Comparison of ENCODE assay signal across 28 mouse cellular contexts in genomic region chr11:114908086-114908485, GRCm38 (mm10). TPM values are rescaled to one million over a fixed set of nuclear protein-coding genes. Genes with fewer than 3 reads are reported as not detected.
DNase-seq lines count a peak whose midpoint lies in the region; ATAC-seq and TF ChIP-seq lines count a peak whose summit lies in the region.
"Had no signal": no experiment of that assay in that cellular context is flagged by ENCODE, and none has a peak within 500 bp of the region (broad histone marks: within the 10 kb centered on the region; RNA-seq: fewer than 3 reads in every experiment).

No protein-coding gene starts in this region.

- H3K9ac ChIP-seq in liver, embryonic 12.5 days, result no peak overlapping the region
- H3K9ac ChIP-seq in liver, embryonic 11.5 days (ENCODE audit: low read depth, low read length), result no peak overlapping the region
- H3K9ac ChIP-seq: forebrain, embryonic 13.5 days; heart, embryonic 13.5 days; hindbrain, embryonic 15.5 days; limb, embryonic 15.5 days had no signal

- 32% methylated on average over 4 of the region's 4 CpGs for WGBS in liver, embryonic 12.5 days (ENCODE audit: insufficient replicate concordance)
- 37% methylated on average over 4 of the region's 4 CpGs for WGBS in liver, embryonic 11.5 days
- WGBS in small intestine, adult 2 months, result 49% methylated on average over 4 of the region's 4 CpGs

- TF ChIP-seq POLR2A in small intestine, adult 2 months (IDR thresholded peaks at IDR 0.05; ENCODE audit: low read depth, low read length), result no peak

- no peaks in the 10 kb centered on the region for H3K9me3 ChIP-seq in liver, embryonic 12.5 days (replicated peaks)
- no peaks in the 10 kb centered on the region for H3K9me3 ChIP-seq in liver, embryonic 11.5 days (ENCODE audit: control insufficient read depth, low read length)
- H3K9me3 ChIP-seq in megakaryocyte, embryonic 14.5 days, result no peaks in the 10 kb centered on the region
- H3K9me3 ChIP-seq: forebrain, embryonic 13.5 days; heart, embryonic 13.5 days; hindbrain, embryonic 10.5 days; hindbrain, embryonic 15.5 days; limb, embryonic 10.5 days; limb, embryonic 15.5 days had no signal

- peaks cover 16% of the 10 kb centered on the region; the same call in 1 of the 2 replicates for H3K4me1 ChIP-seq in liver, embryonic 12.5 days
- H3K4me1 ChIP-seq in liver, embryonic 11.5 days (replicated peaks; ENCODE audit: control insufficient read depth, insufficient read depth, low read length), result peaks cover 7% of the 10 kb centered on the region
- H3K4me1 ChIP-seq in megakaryocyte, embryonic 14.5 days, result peaks cover 89% of the 10 kb centered on the region
- H3K4me1 ChIP-seq in small intestine, adult 2 months (ENCODE audit: control insufficient read depth, insufficient read depth, insufficient read length, low read length), result no peaks in the 10 kb centered on the region
- H3K4me1 ChIP-seq: forebrain, embryonic 13.5 days; heart, embryonic 13.5 days; hindbrain, embryonic 10.5 days; hindbrain, embryonic 15.5 days; limb, embryonic 10.5 days; limb, embryonic 15.5 days had no signal

- no peaks in the 10 kb centered on the region for H3K27me3 ChIP-seq in liver, embryonic 12.5 days (replicated peaks)
- no peaks in the 10 kb centered on the region for H3K27me3 ChIP-seq in liver, embryonic 11.5 days (replicated peaks; ENCODE audit: control insufficient read depth, insufficient read depth, low read length)
- no peaks in the 10 kb centered on the region for H3K27me3 ChIP-seq in megakaryocyte, embryonic 14.5 days (replicated peaks)
- H3K27me3 ChIP-seq in small intestine, adult 2 months (ENCODE audit: control insufficient read depth, insufficient read depth, low read length), result no peaks in the 10 kb centered on the region
- H3K27me3 ChIP-seq: forebrain, embryonic 13.5 days; heart, embryonic 13.5 days; hindbrain, embryonic 15.5 days; Patski had no signal

- TF ChIP-seq CTCF in small intestine, adult 2 months (IDR thresholded peaks at IDR 0.05; ENCODE audit: extremely low read depth, insufficient read length, insufficient replicate concordance, low read depth, low read length), result no peak

- no peak for DNase-seq in liver, embryonic 11.5 days (ENCODE audit: low spot score)
- no peak for DNase-seq in kidney, postnatal 10 days
- no peak for DNase-seq in kidney, adult 8-10 months
- DNase-seq: cerebellum, adult 18-20 months; cerebellum, postnatal 14 days; gastrocnemius, postnatal 14 days; heart, postnatal 10 days; kidney, adult 11 months; midbrain, embryonic 14.5 days; right cerebral cortex, postnatal 4 days; thymus, adult 2 months; thymus, postnatal 36 days had no signal

- peak; percentile 21; the same call in 1 of the 2 replicates for ATAC-seq in liver, embryonic 12.5 days
- no peak for ATAC-seq in liver, embryonic 11.5 days (replicated peaks; ENCODE audit: low FRiP score)
- ATAC-seq in common myeloid progenitor, adult 5-6 weeks (replicated peaks; ENCODE audit: low read depth, poor library complexity, severe bottlenecking), result 0 out of 2 replicates have a peak, but pooled peaks have one; percentile 4
- ATAC-seq: forebrain, embryonic 13.5 days; inflammation-experienced regulatory T-cells, adult 6 months; Patski had no signal

- H3K4me3 ChIP-seq in liver, embryonic 12.5 days, result no peak overlapping the region
- no peak overlapping the region for H3K4me3 ChIP-seq in liver, embryonic 11.5 days (ENCODE audit: low read depth, low read length)
- peak overlapping the region; percentile 42 for H3K4me3 ChIP-seq in megakaryocyte, embryonic 14.5 days (replicated peaks)
- no peak overlapping the region for H3K4me3 ChIP-seq in small intestine, adult 2 months (ENCODE audit: low read depth, low read length)
- H3K4me3 ChIP-seq: forebrain, embryonic 13.5 days; heart, embryonic 13.5 days; hindbrain, embryonic 10.5 days; hindbrain, embryonic 15.5 days; limb, embryonic 10.5 days; limb, embryonic 15.5 days had no signal

- no peaks in the 10 kb centered on the region for H3K36me3 ChIP-seq in liver, embryonic 12.5 days
- H3K36me3 ChIP-seq in liver, embryonic 11.5 days (ENCODE audit: control insufficient read depth, insufficient read depth, low read length), result no peaks in the 10 kb centered on the region
- peaks cover 39% of the 10 kb centered on the region for H3K36me3 ChIP-seq in megakaryocyte, embryonic 14.5 days (replicated peaks; ENCODE audit: low read length)
- no peaks in the 10 kb centered on the region for H3K36me3 ChIP-seq in small intestine, adult 2 months (ENCODE audit: control insufficient read depth, insufficient read depth, low read length)
- H3K36me3 ChIP-seq: heart, embryonic 13.5 days; hindbrain, embryonic 10.5 days; hindbrain, embryonic 15.5 days; limb, embryonic 10.5 days; limb, embryonic 15.5 days had no signal

- H3K27ac ChIP-seq in liver, embryonic 12.5 days, result peak overlapping the region; percentile 27; the same call in 1 of the 2 replicates
- no peak overlapping the region for H3K27ac ChIP-seq in liver, embryonic 11.5 days (ENCODE audit: low read depth, low read length)
- H3K27ac ChIP-seq in small intestine, adult 2 months (ENCODE audit: insufficient read depth, low read depth, low read length), result peak overlapping the region; percentile 40; the same call in 1 of the 2 replicates
- H3K27ac ChIP-seq: forebrain, embryonic 13.5 days; heart, embryonic 13.5 days; hindbrain, embryonic 10.5 days; hindbrain, embryonic 15.5 days; limb, embryonic 10.5 days; limb, embryonic 15.5 days had no signal

- H3K4me2 ChIP-seq in liver, embryonic 12.5 days, result no peak overlapping the region
- no peak overlapping the region for H3K4me2 ChIP-seq in liver, embryonic 11.5 days
- H3K4me2 ChIP-seq: forebrain, embryonic 13.5 days; heart, embryonic 13.5 days; hindbrain, embryonic 15.5 days; limb, embryonic 15.5 days had no signal

RNA-seq across cellular contexts. Expression of gene Cd300a, which starts 18.2 kb away (rescaled TPM):
- 3.7 and 4.6 TPM in 2 replicates for polyA plus RNA-seq in liver, embryonic 12.5 days (2016; fragmentation: Nextera tagmentation; extraction: Ambion mirVana)
- 4.1 and 5.4 TPM in 2 replicates for polyA plus RNA-seq in liver, embryonic 11.5 days (2014; fragmentation: Nextera tagmentation; extraction: Ambion mirVana)
- total RNA-seq in common myeloid progenitor, adult 5-6 weeks (2017), result 11.4 and 24.8 TPM in 2 replicates
- 3.4 and 3.6 TPM in 2 replicates for polyA plus RNA-seq in megakaryocyte, embryonic 14.5 days (2012; ENCODE audit: insufficient read depth, low replicate concordance)
- polyA plus RNA-seq in small intestine, adult 2 months (2012; rRNA removed), result 0.76 and 0.91 TPM in 2 replicates
- total RNA-seq: MEL had no signal

RNA-seq across cellular contexts. Expression of gene Cd300lb, which starts 26.1 kb away (rescaled TPM):
- 0.39 and 0.67 TPM in 2 replicates for polyA plus RNA-seq in liver, embryonic 12.5 days (2016; fragmentation: Nextera tagmentation; extraction: Ambion mirVana)
- polyA plus RNA-seq in liver, embryonic 11.5 days (2014; fragmentation: Nextera tagmentation; extraction: Ambion mirVana), result 0.49 and 0.55 TPM in 2 replicates
- 8.5 and 9.5 TPM in 2 replicates for total RNA-seq in common myeloid progenitor, adult 5-6 weeks (2017)
- 1.3 TPM in 1 of 2 replicates, not detected in the other for polyA plus RNA-seq in megakaryocyte, embryonic 14.5 days (2012; ENCODE audit: insufficient read depth, low replicate concordance)
- 0.46 and 0.77 TPM in 2 replicates for polyA plus RNA-seq in small intestine, adult 2 months (2012; rRNA removed)
- total RNA-seq: left cerebral cortex, postnatal 10 days; MEL had no signal
- polyA plus RNA-seq: embryonic facial prominence, embryonic 11.5 days; inflammation-experienced regulatory T-cells, adult 6 months; limb, embryonic 10.5 days had no signal

RNA-seq across cellular contexts. Expression of gene Gprc5c, which starts 57.1 kb away (rescaled TPM):
- polyA plus RNA-seq in liver, embryonic 12.5 days (2016; fragmentation: Nextera tagmentation; extraction: Ambion mirVana), result 14.3 TPM in 2 replicates
- 20.2 and 21.6 TPM in 2 replicates for polyA plus RNA-seq in liver, embryonic 11.5 days (2014; fragmentation: Nextera tagmentation; extraction: Ambion mirVana)
- not detected in 2 replicates for total RNA-seq in common myeloid progenitor, adult 5-6 weeks (2017)
- 3.2 and 4.8 TPM in 2 replicates for polyA plus RNA-seq in megakaryocyte, embryonic 14.5 days (2012; ENCODE audit: insufficient read depth, low replicate concordance)
- 4.4 TPM in 2 replicates for polyA plus RNA-seq in small intestine, adult 2 months (2012; rRNA removed)
- total RNA-seq: megakaryocyte-erythroid progenitor cell, adult 5-6 weeks; MEL had no signal
- polyA plus RNA-seq: inflammation-experienced regulatory T-cells, adult 6 months had no signal
